Mouse (Mus musculus): ENCODE results near the gene Olfr96.
"Not testable (repeated sequence)": the region's sequence is repeated elsewhere in the genome, so short reads cannot be mapped to it uniquely, and the experiment has no call there.

Gene Olfr96

DNA sequence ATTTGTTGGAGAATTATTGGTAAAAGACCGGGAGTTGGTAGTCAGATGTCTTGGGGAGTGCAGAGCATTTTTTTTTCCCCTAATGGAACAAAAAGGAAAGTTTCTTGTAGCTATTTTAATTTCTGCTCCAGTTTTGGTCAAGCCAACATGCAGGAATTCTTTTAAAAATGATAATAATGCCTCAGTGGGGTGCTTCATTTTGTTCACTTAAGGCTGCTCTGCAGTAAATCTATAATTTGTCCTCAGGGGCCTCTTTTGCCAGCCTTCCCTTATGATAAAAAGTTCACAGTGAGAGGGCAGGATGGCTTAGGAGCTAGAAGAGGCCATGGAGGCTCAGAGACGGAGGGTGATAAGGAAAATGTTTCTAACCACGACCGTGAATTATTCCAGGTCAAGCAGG lies at the start of gene Olfr96:
TSS of gene Olfr96 (plus strand) at position 301 of the 400 bp plus-strand sequence.
- no peak for DNase-seq (ENCODE audit: low spot score)

DNA sequence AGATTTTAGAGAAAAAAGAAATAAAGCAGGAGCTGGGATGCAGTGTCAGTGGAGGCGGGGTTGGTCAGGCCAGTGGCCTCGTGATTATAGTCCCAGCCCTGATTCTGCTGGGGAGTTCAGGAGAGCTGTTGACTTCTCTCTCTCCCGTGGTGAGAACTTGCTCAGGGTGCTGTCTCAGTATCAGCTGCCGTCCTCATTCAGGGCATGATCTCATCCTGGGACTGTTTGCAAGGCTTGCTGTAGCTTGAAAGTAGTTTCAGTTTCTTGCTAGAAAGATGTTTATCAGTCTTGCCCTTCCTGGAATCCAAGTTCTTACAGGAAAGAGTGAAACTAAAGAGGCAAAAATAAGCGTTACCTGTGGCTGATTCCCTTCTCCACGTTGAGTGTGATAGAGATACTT lies 34.5 kb upstream of the Olfr96 start:
- no peak for DNase-seq (ENCODE audit: low spot score)

DNA sequence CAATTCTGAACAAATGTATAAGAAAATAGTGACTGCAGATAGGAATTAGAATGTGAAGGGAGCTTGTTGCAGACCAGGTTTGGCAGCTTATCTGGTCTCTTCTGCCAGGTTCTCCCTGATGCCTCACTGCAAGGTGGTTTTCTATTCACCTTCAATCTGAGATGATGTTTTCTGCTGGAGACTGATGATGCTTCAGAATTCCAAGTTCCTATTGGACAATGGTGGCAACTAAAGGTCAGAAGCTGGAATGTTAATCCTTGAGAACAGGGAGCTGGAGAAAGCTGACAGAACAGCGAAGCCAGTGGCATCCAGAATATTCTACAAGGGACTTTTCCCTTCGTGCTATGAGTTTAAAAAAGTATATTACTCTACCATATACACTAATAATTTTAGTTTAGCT lies 29.2 kb upstream of the Olfr96 start:
- DNase-seq (ENCODE audit: low spot score) = peak; percentile 61

DNA sequence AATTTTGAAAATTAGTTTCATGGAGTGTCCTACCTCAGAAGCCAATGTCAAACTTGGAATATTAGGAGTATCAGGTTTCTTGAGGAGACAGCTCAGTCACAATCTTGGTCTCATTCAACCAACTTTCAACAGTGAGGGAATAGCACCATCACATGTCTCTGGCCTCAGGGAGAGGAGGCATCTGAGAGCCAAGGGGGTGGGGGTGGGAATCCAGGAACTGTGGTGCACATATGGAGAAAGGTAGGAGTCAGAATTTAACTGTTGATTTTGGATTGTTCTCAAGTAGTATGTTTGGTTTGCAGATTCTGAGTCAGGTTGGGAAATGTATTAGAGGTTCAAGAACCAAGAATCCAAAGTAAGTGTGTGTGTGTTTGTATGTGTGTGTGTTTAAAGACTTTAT lies 26.9 kb upstream of the Olfr96 start:
- no peak for DNase-seq (ENCODE audit: low spot score)

DNA sequence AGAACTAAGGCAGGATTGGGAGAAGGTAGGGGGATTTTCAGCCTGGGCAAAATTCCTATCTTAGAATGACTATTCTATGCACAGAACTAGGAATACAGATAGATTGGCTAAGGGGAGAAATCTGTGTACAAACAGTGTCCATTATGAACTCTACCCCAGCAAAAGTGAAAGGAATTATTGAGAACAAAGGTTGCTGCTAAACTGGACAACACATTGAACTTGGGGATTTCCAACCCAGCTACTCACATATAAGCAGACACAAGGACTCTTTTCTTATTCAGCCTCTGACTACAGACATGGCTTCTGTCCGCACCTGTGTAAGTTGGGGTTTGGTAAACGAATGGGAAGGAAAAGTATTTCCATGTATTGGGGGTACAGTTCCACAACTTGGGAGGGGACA lies 26.3 kb upstream of the Olfr96 start, which contains the start of gene Ubd:
TSS of gene Ubd (plus strand) at position 237 of the 400 bp plus-strand sequence.
- DNase-seq (ENCODE audit: low spot score) = no peak

DNA sequence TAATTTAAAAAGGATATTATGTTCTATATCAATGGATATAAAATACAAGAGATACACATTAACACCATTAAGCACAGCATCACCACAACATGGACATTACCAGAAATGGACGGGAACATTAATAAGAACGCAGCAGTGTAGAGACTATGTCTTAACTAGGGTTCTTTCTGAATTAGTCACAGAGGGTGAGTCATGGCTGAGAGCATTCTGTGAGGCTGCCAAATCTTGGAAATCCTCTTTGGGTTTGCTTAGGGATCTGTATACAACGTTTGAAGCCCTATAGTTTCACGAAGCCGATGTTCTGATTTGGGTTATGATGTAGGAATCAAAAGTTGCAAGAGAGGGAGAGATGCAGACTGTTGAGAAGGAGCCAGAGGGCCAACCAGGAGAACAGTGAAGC lies 25.2 kb upstream of the Olfr96 start:
- no peak for DNase-seq (ENCODE audit: low spot score)

DNA sequence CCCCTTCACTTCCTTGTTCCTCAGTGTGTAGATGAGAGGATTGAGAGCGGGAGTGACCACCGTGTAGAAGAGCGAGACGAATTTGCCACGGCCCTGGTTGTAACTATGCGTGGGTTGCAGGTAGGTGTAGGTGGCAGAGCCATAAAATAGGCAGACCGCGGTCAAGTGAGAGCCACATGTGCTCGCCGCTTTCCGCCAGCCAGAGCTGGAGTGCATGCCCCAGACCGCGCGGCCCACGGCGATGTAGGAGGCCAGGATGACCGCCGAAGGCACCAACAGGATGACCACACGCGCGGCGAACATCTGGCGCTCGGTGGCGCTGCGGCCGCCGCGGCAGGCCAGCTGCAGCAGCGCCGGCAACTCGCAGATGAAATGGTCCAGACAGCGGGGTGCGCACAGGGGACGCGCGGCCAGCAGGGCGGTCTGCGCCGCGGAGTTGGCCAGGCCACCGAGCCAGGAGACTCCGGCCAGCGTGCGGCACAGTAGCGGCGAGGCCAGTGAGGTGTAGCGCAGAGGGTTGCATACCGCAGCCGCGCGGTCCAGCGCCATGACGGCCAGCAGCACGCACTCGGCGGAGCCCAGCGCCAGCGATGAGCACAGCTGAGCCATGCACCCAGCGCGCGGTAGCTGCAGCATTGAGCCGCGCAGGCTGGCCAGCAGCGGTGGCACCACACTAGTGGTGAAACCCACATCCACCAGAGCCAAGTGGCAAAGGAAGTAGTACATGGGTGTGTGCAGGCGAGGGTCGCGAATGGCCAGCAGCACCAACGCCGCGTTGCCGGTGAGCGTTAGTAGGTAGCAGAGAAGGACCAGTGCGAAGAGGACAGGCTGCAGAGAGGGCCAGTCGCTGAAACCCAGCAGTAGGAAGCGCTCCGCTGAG lies 22.9 kb upstream of the Olfr96 start:
- DNase-seq (ENCODE audit: low spot score) = peak; percentile 44

DNA sequence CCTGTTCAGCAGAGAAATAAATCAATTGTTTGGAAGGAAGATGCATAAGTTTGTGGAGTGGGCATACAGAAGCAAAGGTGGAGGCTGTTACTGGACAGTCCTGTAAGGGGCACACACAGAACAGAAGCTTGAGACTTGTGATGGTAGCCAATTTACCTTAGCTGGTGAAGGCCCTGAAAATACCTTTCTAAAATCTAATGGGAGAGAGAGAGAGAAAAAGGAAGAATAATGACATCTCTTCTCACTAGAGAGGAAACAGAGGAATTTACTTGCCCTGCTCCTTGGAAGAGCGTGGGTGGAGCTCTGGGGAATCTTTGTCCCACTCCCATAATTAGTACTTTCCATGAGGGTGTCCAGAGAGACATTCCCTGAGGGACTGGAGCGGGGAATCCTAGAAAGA lies 19.1 kb upstream of the Olfr96 start, which contains the start of gene Olfr94:
TSS of gene Olfr94 (minus strand) at position 101 of the 400 bp plus-strand sequence.
- DNase-seq (ENCODE audit: low spot score) = no peak

DNA sequence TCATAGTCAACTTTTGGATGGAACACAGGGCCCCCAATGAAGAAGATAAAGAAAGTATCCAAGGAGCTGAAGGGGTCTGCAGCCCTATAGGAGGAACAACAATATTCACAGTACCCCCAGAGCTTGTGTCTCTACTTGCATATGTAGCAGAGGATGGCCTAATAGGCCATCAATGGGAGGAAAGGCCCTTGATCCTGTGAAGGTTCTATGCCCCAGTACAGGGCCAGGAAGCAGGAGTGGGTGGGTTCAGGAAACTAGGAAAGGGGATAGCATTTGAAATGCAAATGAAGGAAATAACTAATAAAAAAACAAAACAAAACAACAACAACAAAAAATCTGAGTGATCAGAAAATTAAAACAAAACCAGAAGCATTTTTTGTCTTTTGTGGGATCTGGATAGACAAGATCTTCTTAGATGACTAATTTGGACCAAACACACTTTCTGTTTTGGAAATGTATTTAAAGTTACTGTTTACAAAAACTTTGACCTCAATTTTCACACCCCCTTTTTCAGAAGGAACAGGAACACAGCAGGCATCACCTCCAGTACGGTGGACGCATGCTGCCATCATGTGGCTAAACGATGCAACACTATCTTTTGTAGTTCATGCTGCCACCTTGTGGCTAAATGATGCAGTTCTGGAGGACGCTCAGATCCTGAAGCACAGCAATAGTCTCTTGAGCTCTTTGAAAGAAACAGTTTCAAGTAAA lies 16.6 kb upstream of the Olfr96 start:
- DNase-seq (ENCODE audit: low spot score) = peak; percentile 86

DNA sequence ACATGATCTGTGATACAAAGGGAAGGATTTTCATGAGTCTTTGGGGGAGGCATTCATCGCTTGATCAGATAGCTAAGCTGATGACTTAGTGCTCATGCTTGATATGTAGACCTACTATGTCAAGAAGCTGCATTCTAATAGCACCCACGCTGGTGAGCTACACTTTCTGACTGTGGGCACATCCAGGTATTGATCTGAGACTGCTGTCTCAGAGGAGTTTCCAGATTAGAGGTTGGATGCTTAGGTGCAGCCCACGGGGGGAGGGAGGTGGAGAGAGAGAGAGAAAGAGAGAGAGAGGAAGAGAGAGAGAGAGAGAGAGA lies 16.1 kb upstream of the Olfr96 start:
- DNase-seq (ENCODE audit: low spot score) = no peak

DNA sequence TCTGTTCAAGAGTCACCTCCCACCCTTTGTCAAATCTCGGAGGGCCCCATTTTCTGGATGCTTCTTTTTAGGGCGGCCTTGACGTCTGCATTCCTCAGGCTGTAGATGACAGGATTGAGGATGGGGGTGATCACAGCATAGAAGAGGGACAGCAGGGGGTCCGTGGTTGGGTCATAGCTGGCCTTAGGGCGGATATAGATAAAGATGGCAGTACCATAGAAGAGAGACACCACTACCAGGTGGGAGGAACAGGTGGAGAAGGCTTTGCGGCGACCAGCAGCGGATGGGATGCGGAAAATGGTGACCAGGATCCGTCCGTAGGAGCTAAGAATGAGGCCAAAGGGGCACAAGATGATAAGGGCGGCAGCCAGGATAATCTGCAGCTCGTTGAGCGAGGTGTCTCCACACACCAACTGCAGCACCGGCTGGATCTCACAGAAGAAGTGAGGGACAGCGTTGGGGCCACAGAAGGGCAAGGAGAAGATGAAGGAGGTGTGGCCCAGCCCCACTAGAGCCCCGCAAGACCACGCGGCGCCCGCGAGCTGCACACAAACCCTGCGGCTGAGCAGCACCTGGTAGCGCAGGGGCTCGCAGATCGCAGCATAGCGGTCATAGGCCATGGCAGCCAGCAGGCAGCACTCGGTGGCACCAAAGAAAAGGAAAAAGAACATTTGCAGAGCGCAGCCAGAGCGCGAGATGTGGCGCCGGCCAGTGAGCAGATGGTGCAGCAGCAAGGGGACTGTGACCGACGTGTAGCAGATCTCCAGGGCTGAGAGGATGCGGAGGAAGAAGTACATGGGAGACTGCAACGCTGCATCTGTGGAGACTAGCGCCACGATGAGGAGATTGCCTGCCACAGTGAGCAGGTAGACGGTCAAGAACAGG lies 8.8 kb upstream of the Olfr96 start:
- DNase-seq (ENCODE audit: low spot score) = peak; percentile 43

DNA sequence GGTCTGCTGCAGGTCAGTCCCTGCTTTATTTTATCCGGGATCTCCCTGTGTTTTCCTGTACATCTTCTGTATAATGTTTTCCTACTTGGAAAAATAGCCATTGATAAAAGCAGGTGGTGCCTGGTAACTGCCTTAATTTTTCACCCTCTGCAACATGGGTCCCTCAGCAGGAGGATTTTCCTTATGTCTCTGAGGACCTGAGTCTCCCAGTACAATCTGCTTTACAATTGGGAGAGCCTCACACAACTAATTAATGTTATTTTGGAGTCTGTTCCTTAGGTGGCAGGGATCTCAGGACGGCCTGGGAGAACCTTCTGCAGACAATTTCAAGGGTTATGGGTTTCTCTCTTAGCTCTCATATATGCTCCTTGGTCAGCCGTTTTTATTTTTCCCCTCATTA lies 6.9 kb upstream of the Olfr96 start, which contains the start of gene Olfr95:
TSS of gene Olfr95 (minus strand) at position 101 of the 400 bp plus-strand sequence.
- DNase-seq (ENCODE audit: low spot score) = no peak

DNA sequence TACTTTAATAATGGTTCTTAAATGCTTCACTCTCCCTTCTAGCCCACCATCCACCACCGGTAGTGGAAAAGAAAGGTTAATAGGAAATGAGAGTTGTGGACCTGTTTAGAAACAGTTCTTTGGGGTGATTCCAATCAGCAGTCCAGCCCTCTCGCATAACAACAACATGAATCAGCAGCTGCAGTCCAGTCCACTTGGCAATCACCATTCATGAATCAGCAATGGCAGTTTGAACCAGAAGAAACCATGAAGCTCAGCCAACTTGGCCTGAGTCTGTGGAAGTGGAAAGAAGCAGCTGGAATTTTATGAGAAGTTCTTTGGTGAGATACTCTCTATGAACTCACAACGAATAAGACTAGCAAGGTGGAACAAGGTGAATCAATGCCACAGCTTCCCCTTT lies 1.5 kb upstream of the Olfr96 start:
- DNase-seq (ENCODE audit: low spot score) = no peak

DNA sequence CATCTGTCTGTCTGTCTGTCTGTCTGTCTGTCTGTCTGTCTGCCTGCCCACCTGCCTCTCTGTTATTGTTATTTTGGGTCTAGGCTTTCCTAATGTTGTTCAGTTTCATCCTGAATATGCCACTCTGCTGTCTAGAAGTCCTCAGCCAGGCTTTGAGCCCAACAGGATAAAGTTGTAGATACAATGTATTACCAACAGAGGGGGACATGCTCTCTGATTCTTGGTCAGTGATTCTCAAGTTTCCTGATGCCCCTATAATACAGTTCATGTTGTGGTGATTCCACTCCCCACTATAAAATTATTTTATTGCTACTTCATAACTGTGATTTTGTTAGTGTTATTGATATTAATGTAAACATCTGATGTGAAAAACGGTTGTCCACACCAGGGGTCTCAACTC lies 1.9 kb downstream of the Olfr96 start:
- DNase-seq (ENCODE audit: low spot score) = no peak

DNA sequence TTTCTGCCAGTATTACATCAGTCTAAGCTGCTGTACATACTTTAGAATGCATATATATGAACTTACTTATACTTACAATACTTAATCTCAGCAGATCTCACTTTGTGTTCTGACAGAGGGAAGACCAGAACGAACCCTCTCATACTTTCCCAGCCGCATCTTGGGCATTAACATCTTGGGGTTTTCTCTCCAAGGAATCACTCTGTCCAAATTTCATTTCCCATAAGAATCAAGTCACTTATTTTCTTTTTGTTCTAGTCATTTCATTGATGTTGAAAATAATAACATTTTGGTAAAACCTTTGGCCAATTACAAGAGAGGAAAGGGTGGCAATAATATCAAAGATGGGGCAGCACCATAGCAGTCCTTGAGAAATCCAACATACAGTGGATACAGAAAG lies 17.3 kb downstream of the Olfr96 start, which contains the start of gene Olfr97:
TSS of gene Olfr97 (minus strand) at position 101 of the 400 bp plus-strand sequence.
- not testable (repeated sequence) for DNase-seq (ENCODE audit: low spot score)

DNA sequence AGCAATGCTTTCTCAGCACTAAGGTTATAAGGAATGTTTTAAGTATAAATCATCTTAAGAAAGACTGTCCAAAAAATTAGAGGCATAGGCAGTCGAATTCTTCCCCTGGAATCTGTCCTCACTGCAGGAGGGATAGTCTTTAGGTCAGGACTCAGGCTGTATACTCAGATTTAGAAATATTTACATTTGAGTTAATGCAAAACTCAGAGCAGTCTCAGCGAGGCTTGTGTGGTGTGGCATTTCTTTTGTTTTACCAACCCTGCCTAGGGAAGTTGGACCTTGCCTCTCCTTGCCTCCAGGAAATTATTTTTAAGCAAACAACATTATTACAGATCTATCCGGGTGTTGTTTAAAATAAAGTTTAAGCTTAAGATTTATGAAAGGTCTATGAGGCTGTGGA lies 22.3 kb downstream of the Olfr96 start:
- DNase-seq (ENCODE audit: low spot score) = no peak

DNA sequence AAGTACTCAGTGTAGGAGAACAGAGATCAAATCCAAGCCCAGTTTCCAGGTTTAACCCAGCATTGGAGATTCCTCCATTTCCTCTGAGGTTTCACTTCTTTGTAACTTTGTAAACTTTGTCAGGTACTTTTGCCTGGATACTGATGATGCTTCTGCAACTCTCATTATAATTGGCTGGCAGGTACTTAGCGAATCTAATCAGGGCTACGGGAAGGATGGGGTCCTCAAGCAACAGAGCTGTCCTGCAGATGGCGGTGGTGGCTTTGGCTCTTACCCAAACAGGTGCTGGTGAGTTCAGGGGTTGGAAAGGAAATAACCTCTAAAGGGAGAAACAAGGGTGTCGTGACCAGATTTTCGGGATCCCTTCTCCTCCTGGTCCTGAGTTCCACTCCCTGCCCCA lies 26.8 kb downstream of the Olfr96 start:
- DNase-seq (ENCODE audit: low spot score) = peak; percentile 50

DNA sequence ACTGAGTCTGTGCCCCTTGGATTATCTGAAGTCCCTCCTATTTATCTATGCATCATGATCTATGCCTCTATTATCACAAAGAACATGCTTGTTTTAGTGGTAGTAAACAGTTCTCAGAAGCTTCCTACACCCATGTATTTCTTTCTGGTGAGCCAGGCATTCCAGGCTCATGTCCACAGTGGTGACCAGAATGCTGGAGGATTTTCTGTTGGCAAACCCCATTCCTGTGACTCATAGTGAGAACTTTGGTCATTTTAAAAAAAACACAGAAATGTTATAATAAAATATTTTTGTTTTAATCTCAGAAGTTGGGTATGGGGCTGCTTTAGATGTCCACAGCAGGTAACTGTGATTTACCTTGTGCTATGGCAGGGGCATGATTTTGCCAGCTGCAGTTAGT lies 29.5 kb downstream of the Olfr96 start:
- DNase-seq (ENCODE audit: low spot score) = no peak

DNA sequence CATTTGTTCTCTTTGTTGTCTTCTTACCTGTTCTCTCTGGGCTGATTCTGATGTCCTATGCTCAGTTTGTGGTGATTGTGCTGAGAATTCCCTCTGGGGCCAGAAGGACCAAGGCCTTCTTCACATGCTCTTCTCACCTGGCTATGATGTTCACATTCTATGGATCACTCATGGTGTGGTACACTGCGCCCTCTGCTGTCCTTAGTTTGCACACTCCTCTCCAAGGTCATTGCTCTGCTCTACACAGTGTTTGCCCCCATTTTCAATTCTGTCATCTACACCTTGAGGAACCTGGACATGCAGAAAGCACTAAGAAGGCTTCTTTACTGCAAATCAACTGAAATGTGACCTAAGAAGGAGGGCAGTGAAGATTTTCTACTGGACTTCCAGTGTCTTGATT lies 30.6 kb downstream of the Olfr96 start:
- DNase-seq (ENCODE audit: low spot score) = no peak

DNA sequence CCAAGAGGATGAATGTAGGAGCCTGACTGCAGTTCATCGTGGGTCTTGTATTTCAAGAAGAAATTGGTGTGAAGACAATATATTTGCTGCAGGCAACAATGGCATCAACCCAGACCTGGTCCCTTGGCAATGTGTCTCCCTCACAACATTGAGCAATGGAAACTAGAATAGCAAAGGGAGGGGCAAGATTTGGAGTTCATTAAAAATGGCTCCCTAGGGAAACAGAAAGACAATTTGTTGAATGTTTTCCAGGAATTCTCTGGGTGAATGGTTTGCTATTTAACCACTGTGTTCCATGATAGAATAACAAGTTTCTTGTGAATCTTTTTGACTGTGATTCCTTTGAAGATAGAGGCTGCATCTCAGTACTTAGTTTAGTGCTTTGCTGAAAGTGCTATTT lies 43.7 kb downstream of the Olfr96 start, which contains the start of gene Olfr98:
TSS of gene Olfr98 (minus strand) at position 124 of the 400 bp plus-strand sequence.
- DNase-seq (ENCODE audit: low spot score) = no peak

DNA sequence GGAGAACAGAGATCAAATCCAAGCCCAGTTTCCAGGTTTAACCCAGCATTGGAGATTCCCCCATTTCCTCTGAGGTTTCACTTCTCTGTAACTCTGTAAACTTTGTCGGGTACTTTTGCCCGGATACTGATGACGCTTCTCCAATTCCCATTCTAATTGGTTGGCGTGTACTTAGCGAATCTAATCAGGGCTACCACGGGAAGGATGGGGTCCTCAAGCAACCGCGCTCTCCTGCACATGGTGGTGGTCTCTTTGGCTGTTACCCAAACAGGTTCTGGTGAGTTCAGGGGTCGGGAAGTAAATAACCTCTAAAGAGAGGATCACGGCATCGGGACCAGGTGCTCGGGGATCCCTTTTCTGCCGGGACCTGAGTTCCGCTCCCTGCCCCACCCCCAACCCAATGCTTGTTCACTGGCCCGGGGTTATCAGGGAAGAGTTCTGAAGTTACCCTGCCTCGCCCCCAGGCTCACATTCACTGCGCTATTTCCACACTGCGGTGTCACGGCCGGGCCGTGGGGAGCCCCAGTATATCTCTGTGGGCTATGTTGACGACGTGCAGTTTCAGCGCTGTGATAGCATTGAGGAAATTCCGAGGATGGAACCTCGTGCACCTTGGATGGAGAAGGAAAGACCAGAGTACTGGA lies 50.2 kb downstream of the Olfr96 start, which contains the start of gene H2-M3:
TSS of gene H2-M3 (plus strand) at position 163 of the 644 bp plus-strand sequence.
- peak; percentile 93 for DNase-seq (ENCODE audit: low spot score)
